Comparison of ENCODE assay signal across 17 mouse cellular contexts in genomic region chr15:93267479-93267878, GRCm38 (mm10).
"Had no signal": no experiment of that assay in that cellular context is flagged by ENCODE, and none has a peak within 500 bp of the region (broad histone marks: within the 10 kb centered on the region; RNA-seq: fewer than 3 reads in every experiment).

No protein-coding gene starts in this region.

- H3K27me3 ChIP-seq: neural tube, embryonic 13.5 days; neural tube, embryonic 15.5 days had no signal

- H3K4me2 ChIP-seq: lung, embryonic 14.5 days; neural tube, embryonic 13.5 days; neural tube, embryonic 15.5 days had no signal

- H3K4me3 ChIP-seq: midbrain, embryonic 10.5 days; myocyte; neural tube, embryonic 13.5 days; neural tube, embryonic 15.5 days had no signal

- H3K36me3 ChIP-seq: neural tube, embryonic 13.5 days; neural tube, embryonic 15.5 days had no signal

- H3K9ac ChIP-seq: liver, embryonic 14.5 days; lung, embryonic 14.5 days; neural tube, embryonic 13.5 days; neural tube, embryonic 15.5 days had no signal

- H3K27ac ChIP-seq: liver, embryonic 14.5 days; midbrain, embryonic 10.5 days; neural tube, embryonic 13.5 days; neural tube, embryonic 15.5 days had no signal

- ATAC-seq: midbrain, embryonic 16.5 days had no signal

- H3K9me3 ChIP-seq: midbrain, embryonic 10.5 days; neural tube, embryonic 13.5 days; neural tube, embryonic 15.5 days had no signal

- DNase-seq: lung, embryonic 14.5 days; lung, postnatal 10 days; lung, postnatal 4 days; midbrain, embryonic 14.5 days; retina, postnatal 1 day; right cerebral cortex, adult 18-20 months; right cerebral cortex, postnatal 25 days; right cerebral cortex, postnatal 4 days; thymus, adult 18-20 months; thymus, postnatal 14 days; thymus, postnatal 36 days had no signal
